Comparison of ENCODE assay signal across 7 mouse cellular contexts in genomic region chr2:48186609-48187008, GRCm38 (mm10).
DNase-seq lines count a peak whose midpoint lies in the region; ATAC-seq lines count a peak whose summit lies in the region.

No protein-coding gene starts in this region.

- H3K36me3 ChIP-seq in neural tube, embryonic 13.5 days: no peaks in the 10 kb centered on the region

- H3K4me1 ChIP-seq in neural tube, embryonic 13.5 days (replicated peaks): no peaks in the 10 kb centered on the region

- H3K27ac ChIP-seq in neural tube, embryonic 13.5 days (replicated peaks): no peak overlapping the region

- no peaks in the 10 kb centered on the region for H3K9me3 ChIP-seq in neural tube, embryonic 13.5 days

- 73% methylated on average over 2 of the region's 2 CpGs for WGBS in neural tube, embryonic 13.5 days

- H3K4me2 ChIP-seq in neural tube, embryonic 13.5 days: no peak overlapping the region

- H3K9ac ChIP-seq in neural tube, embryonic 13.5 days: no peak overlapping the region

- no peaks in the 10 kb centered on the region for H3K27me3 ChIP-seq in neural tube, embryonic 13.5 days

- no peak overlapping the region for H3K4me3 ChIP-seq in neural tube, embryonic 13.5 days

- ATAC-seq in neural tube, embryonic 13.5 days (ENCODE audit: low read depth): 0 out of 2 replicates have a peak, but pooled peaks have one; percentile 53
- ATAC-seq in erythroid progenitor cell, adult 5-6 weeks (replicated peaks; ENCODE audit: low FRiP score, poor library complexity, severe bottlenecking): no peak

- DNase-seq in neural tube, embryonic 10.5 days (ENCODE audit: extremely low spot score, low spot score): no peak
- peak; percentile 36 to 66 for DNase-seq in cerebellum, postnatal 25 days
- peak; percentile 61 for DNase-seq in layer of hippocampus, adult 11-12 months (ENCODE audit: low spot score)
- peak; percentile 12 to 24 for DNase-seq in lung, postnatal 4 days
- no peak for DNase-seq in B cell, adult 2 months

Comparison
In these comparisons a context has a peak if more than half of its experiments do, and no peak if none do; other contexts are left out.
1. DNase-seq: peak in cerebellum, postnatal 25 days (2 of 2), layer of hippocampus, adult 11-12 months (single experiment) and lung, postnatal 4 days (2 of 2); none in neural tube, embryonic 10.5 days (single experiment) and B cell, adult 2 months (0 of 2).